Mouse (Mus musculus) kidney, postnatal 14 days (tissue): Measurements from ENCODE around the gene Mrgprf.

Source experiments
- DNase-seq: peaks from one replicate; pipeline ENCODE4 v3.0.0; 2022; ENCODE audit warnings: mixed read lengths

The Mrgprf gene

DNA sequence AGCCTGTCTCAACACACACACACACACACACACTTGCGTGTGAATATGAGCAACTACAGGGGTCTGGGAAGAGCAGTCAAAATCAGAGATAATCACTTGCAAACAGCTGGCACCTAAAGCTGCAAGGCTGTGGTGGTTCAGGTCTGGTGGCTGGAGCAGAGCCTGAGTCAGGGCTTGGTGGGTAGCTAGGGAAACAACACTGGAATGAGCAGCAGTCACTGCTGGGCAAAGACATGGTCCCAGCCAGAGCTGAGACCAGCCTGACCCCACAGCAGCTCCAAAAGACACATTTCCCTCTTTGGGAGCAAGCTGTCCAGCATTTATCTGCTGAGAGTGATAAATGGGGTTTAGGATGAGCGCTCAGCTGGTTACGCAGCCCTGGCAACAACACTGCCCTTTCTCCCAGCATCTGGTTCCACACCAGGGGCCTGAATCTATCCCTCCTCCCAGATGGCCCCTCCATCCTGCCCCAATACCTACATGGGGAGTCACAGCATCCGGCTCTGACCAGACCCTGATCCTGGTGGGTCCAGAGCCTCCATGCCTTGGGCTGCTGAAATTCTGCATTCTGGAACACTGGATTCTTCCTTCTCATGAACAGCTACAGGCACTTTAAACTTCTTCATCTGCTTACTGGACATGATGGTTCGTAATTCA is 39.7 kb downstream of the Mrgprf start:
- DNase-seq = no peak
